Mouse (Mus musculus) stomach, postnatal 0 days (tissue): ENCODE measurements around the gene Tmem139.

Source experiments
- CTCF ChIP-seq: IDR thresholded peaks from 2 replicates; pipeline ENCODE4 v1.5.1; 2016; ENCODE audit warnings: antibody characterized with exemption, low read depth, mild to moderate bottlenecking, moderate library complexity
- EP300 ChIP-seq: optimal IDR thresholded peaks from 2 replicates; pipeline ENCODE3; 2016; ENCODE audit warnings: antibody characterized with exemption

DNA sequence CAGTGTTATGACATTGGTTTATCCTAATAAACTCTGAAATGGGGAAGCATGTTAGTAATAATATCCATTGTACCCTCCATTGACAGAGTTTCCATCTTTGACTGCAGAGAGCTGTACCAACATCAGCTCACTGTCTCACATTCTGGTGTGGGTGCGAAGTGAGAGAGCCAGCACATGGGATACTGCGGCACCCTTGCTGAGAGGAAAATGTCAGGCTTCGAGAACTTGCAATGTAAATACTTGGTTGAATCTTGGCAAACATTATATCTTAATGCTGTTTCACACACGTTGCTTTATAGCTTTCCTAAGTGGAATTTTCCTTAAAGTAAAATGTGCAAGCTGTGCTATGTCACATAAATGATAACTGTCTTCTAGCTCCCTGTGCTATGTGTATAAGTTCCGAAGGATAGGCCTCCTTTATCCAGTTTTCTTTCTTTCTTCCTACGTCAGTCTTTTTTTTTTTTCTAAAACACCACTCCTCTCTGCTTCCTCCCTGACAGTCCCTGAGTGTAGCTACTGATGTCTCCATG lies 24.4 kb upstream of the Tmem139 start:
- TF ChIP-seq CTCF (no peak), EP300 (no peak)
